Mouse (Mus musculus): Measurements from ENCODE around the gene Pitpnb.

GRCm38 (mm10) chr5:111408470-111409105, 78.0 kb downstream of the Pitpnb start:
- TF ChIP-seq CTCF (IDR thresholded peaks at IDR 0.05; ENCODE audit: borderline replicate concordance, insufficient read depth, low read length) (no peak), POLR2A (IDR thresholded peaks at IDR 0.05; ENCODE audit: low read depth, low read length) (no peak)
